Mouse (Mus musculus) ES-Bruce4 (cell line): ENCODE measurements around the gene Trim2. TPM values are rescaled to one million over a fixed set of nuclear protein-coding genes. Genes with fewer than 3 reads are reported as not detected.

Experiments
- H3K27ac ChIP-seq: 2 replicates; pipeline ENCODE4 v1.5.1; 2012; ENCODE audit warnings: low read length, inconsistent platforms; ENCODE audit not compliant: insufficient read depth
- H3K27me3 ChIP-seq: 2 replicates; pipeline ENCODE4 v1.6.1; 2012; ENCODE audit warnings: mild to moderate bottlenecking, low read length, inconsistent platforms; ENCODE audit not compliant: control insufficient read depth, poor library complexity, insufficient read depth, severe bottlenecking
- H3K36me3 ChIP-seq: 2 replicates; pipeline ENCODE4 v1.6.1; 2012; ENCODE audit warnings: inconsistent platforms, mild to moderate bottlenecking, low read length, moderate library complexity; ENCODE audit not compliant: control insufficient read depth, poor library complexity, insufficient read depth, severe bottlenecking
- H3K4me1 ChIP-seq: one replicate; pipeline ENCODE4 v1.8.1; 2011; ENCODE audit warnings: low read length; ENCODE audit not compliant: control insufficient read depth, insufficient read depth
- H3K4me3 ChIP-seq: 2 replicates; pipeline ENCODE4 v1.5.1; 2011; ENCODE audit warnings: low read depth, mild to moderate bottlenecking, low read length
- H3K9ac ChIP-seq: 2 replicates; pipeline ENCODE4 v1.6.1; 2012; ENCODE audit warnings: low read depth, mild to moderate bottlenecking, inconsistent platforms; ENCODE audit not compliant: poor library complexity, severe bottlenecking
- H3K9me3 ChIP-seq: replicated peaks from 2 replicates; pipeline ENCODE4 v1.6.1; 2012; ENCODE audit warnings: mild to moderate bottlenecking, low read length, inconsistent platforms; ENCODE audit not compliant: control insufficient read depth, poor library complexity, insufficient read depth, severe bottlenecking
- CTCF ChIP-seq: IDR thresholded peaks from one replicate; pipeline ENCODE4 v1.8.1; 2011; ENCODE audit warnings: low read depth, low read length
- EP300 ChIP-seq: IDR thresholded peaks from 2 replicates; pipeline ENCODE4 v1.6.1; 2011; ENCODE audit warnings: low read depth, low read length; ENCODE audit not compliant: insufficient read depth
- POLR2A ChIP-seq: IDR thresholded peaks from one replicate; pipeline ENCODE4 v1.8.1; 2011; ENCODE audit warnings: low read length; ENCODE audit not compliant: insufficient read depth
- polyA plus RNA-seq: library from polyadenylated mRNA; stranded (reverse); fragments of >200 nt; gene quantifications from 2 replicates; pipeline ENCODE4 v1.2.4, GENCODE M21; 2011; ENCODE audit warnings: low read depth; ENCODE audit not compliant: missing spikeins, insufficient read depth, insufficient read length

Trim2 gene
- polyA plus RNA-seq, 1 experiment, result 12.8 TPM

DNA sequence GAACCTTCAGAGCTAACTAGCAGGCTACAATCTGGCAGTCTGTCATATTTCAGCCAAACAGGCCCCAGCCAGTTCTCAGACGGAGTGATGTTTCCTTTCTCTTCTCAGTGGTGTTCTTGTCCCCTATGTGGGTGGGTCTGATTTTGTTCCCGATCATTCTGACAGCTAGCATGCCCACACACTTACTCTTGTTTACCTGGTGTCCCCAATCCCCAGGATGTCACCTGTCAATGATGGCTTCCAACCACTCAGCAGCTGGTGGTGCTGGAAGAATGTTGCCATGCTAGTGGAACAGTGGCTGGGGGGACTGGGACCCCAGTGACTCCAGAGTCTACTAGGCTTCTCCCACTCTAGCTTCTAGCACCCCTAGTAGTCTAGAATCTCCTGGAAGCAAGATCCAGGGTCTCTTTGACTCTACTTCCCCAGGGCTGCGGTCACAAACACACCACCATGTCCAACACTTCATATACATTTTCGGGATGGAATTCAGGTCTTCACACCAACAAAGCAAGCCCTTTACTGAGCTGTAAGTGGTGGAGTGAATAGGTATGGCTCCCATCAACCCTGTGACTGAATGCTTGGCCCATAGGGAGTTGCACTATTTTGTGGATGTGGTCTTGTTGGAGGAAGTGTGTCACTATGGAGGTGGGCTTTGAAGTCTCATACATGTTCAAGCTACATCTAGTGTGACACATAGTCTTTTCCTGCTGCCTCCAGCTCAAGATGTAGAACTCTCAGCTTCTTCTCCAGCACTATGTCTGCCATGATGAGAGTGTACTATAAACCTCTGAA is 148.9 kb downstream of the Trim2 start:
- H3K4me1 ChIP-seq, result no peaks in the 10 kb centered on the region
- H3K27ac ChIP-seq, result no peak overlapping the region
- no peak overlapping the region for H3K4me3 ChIP-seq
- H3K36me3 ChIP-seq, result no peaks in the 10 kb centered on the region
- no peak overlapping the region for H3K9ac ChIP-seq
- TF ChIP-seq EP300, result no peak
- TF ChIP-seq POLR2A, result no peak
- TF ChIP-seq CTCF, result no peak
- H3K27me3 ChIP-seq, result no peaks in the 10 kb centered on the region
- H3K9me3 ChIP-seq, result no peaks in the 10 kb centered on the region

DNA sequence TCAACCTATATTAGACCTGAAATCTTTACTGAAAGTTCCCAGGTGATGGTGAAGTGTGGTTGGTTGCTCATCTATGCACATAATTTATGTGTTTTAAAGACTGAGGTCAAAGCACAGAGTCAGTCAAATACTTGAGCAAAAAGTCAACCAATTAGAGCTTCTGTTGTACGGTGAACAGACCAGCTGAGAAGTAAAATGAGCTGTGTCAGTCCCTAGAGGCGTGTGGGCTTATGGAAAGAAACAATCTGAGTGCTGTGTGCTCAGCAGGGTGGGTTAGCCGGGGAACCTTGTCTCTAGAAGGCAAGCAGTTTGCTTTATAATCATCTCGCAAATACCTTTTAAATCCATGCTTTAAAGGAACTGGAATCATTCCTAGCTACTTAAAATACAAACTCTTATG is 149.7 kb downstream of the Trim2 start:
- Histone ChIP-seq H3K4me1 (no peaks in the 10 kb centered on the region), H3K36me3 (no peaks in the 10 kb centered on the region), H3K9ac (no peak overlapping the region), H3K9me3 (no peaks in the 10 kb centered on the region), H3K4me3 (no peak overlapping the region), H3K27me3 (no peaks in the 10 kb centered on the region), H3K27ac (no peak overlapping the region)
- TF ChIP-seq CTCF, result no peak
- TF ChIP-seq POLR2A, result no peak
- no peak for TF ChIP-seq EP300

DNA sequence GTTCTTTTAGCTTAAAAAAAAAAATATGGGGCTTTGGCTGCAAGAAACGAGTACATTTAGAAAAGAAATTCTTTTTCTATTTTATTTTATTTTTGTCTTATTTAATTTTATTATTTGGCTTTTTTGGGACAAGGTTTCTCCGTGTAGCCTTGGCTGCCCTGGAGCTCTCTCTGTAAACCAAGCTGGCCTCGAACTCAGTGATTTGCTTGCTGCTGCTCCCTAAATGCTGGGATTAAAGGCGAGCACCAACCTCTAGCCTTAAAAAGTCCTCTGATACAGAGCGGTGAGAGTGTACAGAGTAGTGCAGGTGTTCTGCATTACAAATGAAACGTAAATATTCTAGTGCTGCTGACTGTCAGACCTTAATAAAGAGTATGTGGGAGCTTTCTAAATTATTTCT is 150.6 kb downstream of the Trim2 start:
- H3K9ac ChIP-seq, result no peak overlapping the region
- no peaks in the 10 kb centered on the region for H3K9me3 ChIP-seq
- H3K4me3 ChIP-seq, result no peak overlapping the region
- TF ChIP-seq CTCF (no peak), EP300 (no peak), POLR2A (no peak)
- H3K27ac ChIP-seq, result no peak overlapping the region
- H3K4me1 ChIP-seq, result no peaks in the 10 kb centered on the region
- H3K27me3 ChIP-seq, result no peaks in the 10 kb centered on the region
- H3K36me3 ChIP-seq, result no peaks in the 10 kb centered on the region

DNA sequence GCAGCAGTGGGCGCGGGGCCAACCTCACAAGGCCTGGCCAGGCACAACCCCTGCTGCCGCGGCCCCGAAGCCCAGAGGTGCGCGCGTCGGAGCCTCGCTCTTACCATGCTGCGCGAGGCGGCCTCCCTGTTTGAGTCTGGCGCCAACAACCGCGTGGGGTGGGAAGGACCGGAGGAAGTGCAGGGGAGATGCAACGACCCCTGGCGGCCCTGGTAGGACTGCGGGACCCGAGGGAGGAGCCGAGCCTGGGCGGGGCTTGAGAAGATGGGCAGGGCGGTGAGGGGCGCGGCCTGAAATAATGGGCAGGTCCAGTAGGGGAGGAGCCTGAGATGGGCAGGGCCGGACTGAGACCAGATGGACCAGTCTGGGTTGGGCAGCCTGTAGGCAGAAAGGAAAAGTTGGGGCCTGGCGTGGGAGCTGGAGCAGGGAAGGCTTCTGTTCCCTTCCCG is 151.1 kb downstream of the Trim2 start, which contains the start of gene Mnd1:
TSS of gene Mnd1 (minus strand) at position 229 of the 449 bp plus-strand sequence.
- peaks cover 4% of the 10 kb centered on the region for H3K9me3 ChIP-seq
- H3K4me3 ChIP-seq, result peak within 1 kb of the TSS; percentile 53
- no peak; the same call in 1 of the 2 replicates for TF ChIP-seq EP300
- peak; percentile 76 for TF ChIP-seq CTCF
- peak; percentile 42 for TF ChIP-seq POLR2A
- no peaks in the 10 kb centered on the region for H3K27me3 ChIP-seq
- no peaks in the 10 kb centered on the region for H3K36me3 ChIP-seq
- H3K27ac ChIP-seq, result peak within 1 kb of the TSS; percentile 36; the same call in 1 of the 2 replicates
- H3K4me1 ChIP-seq, result no peaks in the 10 kb centered on the region
- H3K9ac ChIP-seq, result peak within 1 kb of the TSS; percentile 89

DNA sequence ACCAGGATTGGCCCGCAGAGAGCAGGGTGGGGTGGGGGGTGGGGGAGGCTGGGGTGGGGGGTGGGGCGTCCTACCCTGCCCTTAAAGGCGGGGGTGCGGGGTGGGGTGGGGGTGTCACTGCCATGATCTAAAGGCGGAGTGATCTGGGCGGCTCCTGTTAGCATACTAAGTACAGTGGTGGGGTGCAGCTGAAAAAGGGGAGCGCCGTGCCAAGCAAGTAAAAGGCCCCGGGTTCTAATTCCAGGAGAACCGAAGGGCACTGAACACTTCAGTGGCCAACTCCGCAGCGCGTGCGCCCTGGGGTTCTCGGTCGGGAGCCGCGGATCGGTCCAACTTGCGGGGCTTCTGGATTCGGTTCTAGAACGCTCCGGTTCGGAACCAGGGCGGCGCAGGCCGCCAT is 151.5 kb downstream of the Trim2 start:
- H3K9me3 ChIP-seq, result peaks cover 6% of the 10 kb centered on the region
- no peaks in the 10 kb centered on the region for H3K27me3 ChIP-seq
- TF ChIP-seq EP300 (no peak), CTCF (no peak), POLR2A (no peak)

DNA sequence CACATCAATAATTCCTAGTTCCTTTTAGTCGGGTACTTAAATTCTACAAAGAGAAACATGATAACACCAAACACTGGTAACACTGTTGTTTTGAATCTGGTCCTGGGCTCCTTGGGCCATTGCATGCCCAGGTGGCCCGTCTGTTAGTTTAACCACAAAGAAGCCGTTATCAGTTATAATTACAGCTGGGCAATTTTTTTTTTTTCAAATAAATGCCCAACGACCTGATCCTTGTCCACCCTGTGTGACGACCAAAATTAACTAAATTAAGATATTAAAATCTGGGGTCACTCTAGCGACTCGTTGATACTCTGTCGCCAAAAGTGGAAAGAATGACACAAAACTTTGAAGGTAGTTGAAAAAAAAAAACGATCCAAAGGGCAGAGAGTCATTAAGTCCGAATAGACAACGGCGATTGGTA is 151.9 kb downstream of the Trim2 start:
- H3K4me1 ChIP-seq, result no peaks in the 10 kb centered on the region
- H3K9ac ChIP-seq, result peak overlapping the region; percentile 89
- no peaks in the 10 kb centered on the region for H3K36me3 ChIP-seq
- no peak overlapping the region for H3K27ac ChIP-seq
- no peaks in the 10 kb centered on the region for H3K27me3 ChIP-seq
- peaks cover 9% of the 10 kb centered on the region for H3K9me3 ChIP-seq
- TF ChIP-seq CTCF (no peak), POLR2A (no peak), EP300 (no peak)
- H3K4me3 ChIP-seq, result no peak overlapping the region

More for the DNA sequence above, 151.5 kb downstream of the Trim2 start:
- Histone ChIP-seq H3K36me3 (no peaks in the 10 kb centered on the region), H3K9ac (peak overlapping the region; percentile 89), H3K4me1 (no peaks in the 10 kb centered on the region), H3K4me3 (peak overlapping the region; percentile 53), H3K27ac (peak overlapping the region; percentile 36; the same call in 1 of the 2 replicates)
